Comparison of ENCODE assay signal across 20 mouse cellular contexts in the genomic region with DNA sequence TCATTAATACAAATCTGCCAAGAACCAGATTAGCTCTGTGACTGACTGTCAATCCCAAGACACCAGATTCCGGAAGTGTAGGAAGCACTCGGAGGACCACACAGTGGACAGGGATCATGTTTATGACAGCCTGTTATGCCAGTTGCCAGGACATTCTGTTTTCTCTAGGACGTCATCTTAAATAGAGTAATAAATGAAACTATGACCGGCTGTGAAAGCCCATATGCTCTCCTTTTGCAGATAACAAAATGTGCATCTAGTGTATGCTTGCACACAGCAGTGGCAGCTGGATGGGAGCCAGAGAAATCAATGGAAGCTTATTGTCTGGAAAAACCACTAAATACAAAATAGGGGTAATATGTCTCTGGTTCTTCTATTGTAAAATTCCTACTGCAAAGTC. TPM values are rescaled to one million over a fixed set of nuclear protein-coding genes. Genes with fewer than 3 reads are reported as not detected.
DNase-seq lines count a peak whose midpoint lies in the region; ATAC-seq and TF ChIP-seq lines count a peak whose summit lies in the region.
"Had no signal": no experiment of that assay in that cellular context is flagged by ENCODE, and none has a peak within 500 bp of the region (broad histone marks: within the 10 kb centered on the region; RNA-seq: fewer than 3 reads in every experiment).

No protein-coding gene starts in this region.

- no peak for ATAC-seq in forebrain, postnatal 0 days
- ATAC-seq in forebrain, embryonic 15.5 days (replicated peaks), result no peak
- ATAC-seq in neural tube, embryonic 14.5 days (ENCODE audit: low read depth), result 0 out of 2 replicates have a peak, but pooled peaks have one; percentile 49

- no peaks in the 10 kb centered on the region for H3K27me3 ChIP-seq in forebrain, postnatal 0 days (ENCODE audit: insufficient read depth, low read length)
- no peaks in the 10 kb centered on the region for H3K27me3 ChIP-seq in forebrain, embryonic 15.5 days
- H3K27me3 ChIP-seq in neural tube, embryonic 14.5 days (ENCODE audit: control insufficient read depth, insufficient read depth, low read length), result no peaks in the 10 kb centered on the region
- H3K27me3 ChIP-seq: embryonic facial prominence, embryonic 13.5 days; kidney, embryonic 15.5 days had no signal

- H3K36me3 ChIP-seq in forebrain, postnatal 0 days (ENCODE audit: insufficient read depth), result no peaks in the 10 kb centered on the region
- no peaks in the 10 kb centered on the region for H3K36me3 ChIP-seq in forebrain, embryonic 15.5 days
- H3K36me3 ChIP-seq in neural tube, embryonic 14.5 days (ENCODE audit: control insufficient read depth, insufficient read depth, low read length), result no peaks in the 10 kb centered on the region
- H3K36me3 ChIP-seq: embryonic facial prominence, embryonic 13.5 days; kidney, embryonic 15.5 days had no signal

- H3K27ac ChIP-seq in forebrain, postnatal 0 days (ENCODE audit: low read depth, low read length), result no peak overlapping the region
- no peak overlapping the region for H3K27ac ChIP-seq in forebrain, embryonic 15.5 days (replicated peaks)
- H3K27ac ChIP-seq in neural tube, embryonic 14.5 days (ENCODE audit: low read depth, low read length), result 0 out of 2 replicates have a peak overlapping the region, but pooled peaks have one; percentile 4
- H3K27ac ChIP-seq: embryonic facial prominence, embryonic 13.5 days; gastrocnemius, adult 2 months; hindbrain, embryonic 14.5 days; kidney, embryonic 15.5 days; left cerebral cortex, adult 2 months had no signal

- TF ChIP-seq CTCF in forebrain, postnatal 0 days (IDR thresholded peaks at IDR 0.05; ENCODE audit: low read depth), result no peak

- H3K4me1 ChIP-seq in forebrain, postnatal 0 days (ENCODE audit: insufficient read depth), result 0 out of 2 replicates have a peak, but pooled peaks cover 6% of the 10 kb centered on the region
- H3K4me1 ChIP-seq in forebrain, embryonic 15.5 days, result peaks cover 11% of the 10 kb centered on the region
- no peaks in the 10 kb centered on the region for H3K4me1 ChIP-seq in neural tube, embryonic 14.5 days (ENCODE audit: control insufficient read depth, insufficient read depth, low read length)

- H3K9ac ChIP-seq in forebrain, postnatal 0 days, result no peak overlapping the region
- H3K9ac ChIP-seq in forebrain, embryonic 15.5 days (replicated peaks), result no peak overlapping the region
- H3K9ac ChIP-seq in neural tube, embryonic 14.5 days (replicated peaks; ENCODE audit: low read depth, low read length), result no peak overlapping the region
- H3K9ac ChIP-seq: embryonic facial prominence, embryonic 13.5 days; hindbrain, embryonic 14.5 days; kidney, embryonic 15.5 days had no signal

- 59% methylated on average over 4 of the region's 4 CpGs for WGBS in forebrain, postnatal 0 days
- 62% methylated on average over 4 of the region's 4 CpGs for WGBS in forebrain, embryonic 15.5 days
- WGBS in neural tube, embryonic 14.5 days, result 53% methylated on average over 4 of the region's 4 CpGs

- DNase-seq in forebrain, postnatal 0 days, result peak; percentile 22
- no peak for DNase-seq in neural tube, embryonic 10.5 days (ENCODE audit: extremely low spot score, low spot score)
- peak; percentile 20 to 34 for DNase-seq in cerebellum, postnatal 36 days
- DNase-seq in ovary, postnatal 10 days (ENCODE audit: low spot score), result no peak
- no peak for DNase-seq in adrenal gland, adult 18-20 months (ENCODE audit: low spot score in 2 of 2)
- DNase-seq: adrenal gland, postnatal 36 days; B cell, adult 2 months; gastrocnemius, adult 2 months; heart, adult 18-20 months; heart, postnatal 36 days; kidney, postnatal 4 days; left cerebral cortex, postnatal 4 days; liver; thymus, adult 2 months had no signal

- H3K4me3 ChIP-seq in forebrain, postnatal 0 days (ENCODE audit: low read depth, low read length), result no peak overlapping the region
- no peak overlapping the region for H3K4me3 ChIP-seq in forebrain, embryonic 15.5 days
- H3K4me3 ChIP-seq in neural tube, embryonic 14.5 days (ENCODE audit: low read depth, low read length), result no peak overlapping the region
- H3K4me3 ChIP-seq: embryonic facial prominence, embryonic 13.5 days; gastrocnemius, adult 2 months; kidney, embryonic 15.5 days; left cerebral cortex, adult 2 months had no signal

- H3K9me3 ChIP-seq in forebrain, postnatal 0 days (ENCODE audit: low read length), result no peaks in the 10 kb centered on the region
- no peaks in the 10 kb centered on the region for H3K9me3 ChIP-seq in forebrain, embryonic 15.5 days
- H3K9me3 ChIP-seq in neural tube, embryonic 14.5 days (ENCODE audit: control insufficient read depth, low read length), result no peaks in the 10 kb centered on the region
- H3K9me3 ChIP-seq: embryonic facial prominence, embryonic 13.5 days; kidney, embryonic 15.5 days had no signal

- H3K4me2 ChIP-seq in forebrain, postnatal 0 days (ENCODE audit: low read depth), result no peak overlapping the region
- no peak overlapping the region for H3K4me2 ChIP-seq in forebrain, embryonic 15.5 days (replicated peaks)
- no peak overlapping the region for H3K4me2 ChIP-seq in neural tube, embryonic 14.5 days (ENCODE audit: low read depth, low read length)
- H3K4me2 ChIP-seq: embryonic facial prominence, embryonic 13.5 days; hindbrain, embryonic 14.5 days; kidney, embryonic 15.5 days had no signal

RNA-seq across cellular contexts. Expression of gene Carmil1, which starts 43.9 kb away (rescaled TPM):
- total RNA-seq in forebrain, postnatal 0 days (2014; rRNA removed), result 44.4 and 47.9 TPM in 2 replicates
- polyA plus RNA-seq in forebrain, postnatal 0 days (2015; fragmentation: Nextera tagmentation; extraction: Ambion mirVana), result 25.1 and 30.2 TPM in 2 replicates
- 35.5 and 39.6 TPM in 2 replicates for polyA plus RNA-seq in forebrain, embryonic 15.5 days (2015; fragmentation: Nextera tagmentation; extraction: Ambion mirVana)
- 36.0 and 42.5 TPM in 2 replicates for polyA plus RNA-seq in neural tube, embryonic 14.5 days (2014; fragmentation: Nextera tagmentation; extraction: Ambion mirVana)
- total RNA-seq in adrenal gland, adult 18-20 months (2021), result 10 to 100 TPM; 29.7 to 44.1 TPM

Comparison
In these comparisons a context has a peak if more than half of its experiments do, and no peak if none do; other contexts are left out.
1. DNase-seq: peak in forebrain, postnatal 0 days (single experiment) and cerebellum, postnatal 36 days (2 of 2); none in neural tube, embryonic 10.5 days (single experiment), ovary, postnatal 10 days (single experiment) and adrenal gland, adult 18-20 months (0 of 2).